Mouse (Mus musculus) heart, postnatal 0 days (tissue): ENCODE data around the gene Cchcr1.

ENCODE experiments used
- CTCF ChIP-seq: IDR thresholded peaks from 2 replicates; pipeline ENCODE4 v1.5.1; 2016; ENCODE audit warnings: antibody characterized with exemption, control low read depth, low read depth
- EP300 ChIP-seq: IDR thresholded peaks from 2 replicates; pipeline ENCODE4 v1.6.1; 2016; ENCODE audit warnings: antibody characterized with exemption, low read depth

DNA sequence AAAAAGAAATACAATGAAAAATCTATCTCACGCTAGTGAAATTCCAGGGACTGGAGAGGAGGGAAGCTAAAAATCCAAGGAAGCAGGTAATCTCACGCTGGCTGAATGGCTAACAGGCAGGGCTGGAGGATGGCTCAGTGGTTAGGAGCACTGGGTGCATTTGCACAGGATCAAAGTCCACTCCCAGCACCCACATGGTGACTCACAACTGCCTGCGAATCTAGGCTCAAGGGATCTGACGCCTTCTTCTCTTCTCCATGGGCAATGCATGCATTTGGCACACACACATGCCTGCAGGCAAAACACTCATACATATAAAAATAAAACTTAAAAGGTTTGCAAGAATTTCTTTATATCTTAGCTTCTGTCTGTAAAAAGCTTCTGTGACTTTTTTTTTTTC lies 20.5 kb downstream of the Cchcr1 start:
- TF ChIP-seq CTCF (no peak), EP300 (no peak)
